Mouse (Mus musculus) forebrain, postnatal 0 days (tissue): ENCODE data around the gene Mrps23. TPM values are rescaled to one million over a fixed set of nuclear protein-coding genes. Genes with fewer than 3 reads are reported as not detected.
A peak's percentile ranks its signal among the peaks of the same experiment; 100 is the strongest.

Experiments used
- ATAC-seq: fragments of 200-750 bp; cut with Nextera tagmentation; 2 replicates; pipeline ENCODE4 v1.8.0; 2017; ENCODE audit warnings: mild to moderate bottlenecking, moderate library complexity
- DNase-seq: peaks from one replicate; pipeline ENCODE4 v3.0.0-alpha.2; 2015
- H3K27ac ChIP-seq: fragments of 300-500 bp; sonication (generic); 2 replicates; pipeline ENCODE4 v1.5.1; 2014; ENCODE audit warnings: low read depth, mild to moderate bottlenecking, antibody characterized with exemption, low read length, moderate library complexity, mixed read lengths
- H3K27me3 ChIP-seq: fragments of 300-500 bp; sonication (generic); 2 replicates; pipeline ENCODE4 v1.6.1; 2014; ENCODE audit warnings: mild to moderate bottlenecking, low read length, mixed read lengths; ENCODE audit not compliant: insufficient read depth
- H3K36me3 ChIP-seq: fragments of 300-500 bp; sonication (generic); 2 replicates; pipeline ENCODE4 v1.6.1; 2014; ENCODE audit warnings: mild to moderate bottlenecking, moderate library complexity; ENCODE audit not compliant: insufficient read depth
- H3K4me1 ChIP-seq: fragments of 300-500 bp; sonication (generic); 2 replicates; pipeline ENCODE4 v1.6.1; 2014; ENCODE audit warnings: antibody characterized with exemption; ENCODE audit not compliant: insufficient read depth
- H3K4me2 ChIP-seq: fragments of 300-500 bp; sonication (generic); 2 replicates; pipeline ENCODE4 v1.6.1; 2014; ENCODE audit warnings: low read depth, mild to moderate bottlenecking, moderate library complexity
- H3K4me3 ChIP-seq: fragments of 300-500 bp; sonication (generic); 2 replicates; pipeline ENCODE4 v1.5.1; 2014; ENCODE audit warnings: low read depth, low read length, mixed read lengths
- H3K9ac ChIP-seq: fragments of 300-500 bp; sonication (generic); 2 replicates; pipeline ENCODE4 v1.6.1; 2014; ENCODE audit warnings: mild to moderate bottlenecking
- H3K9me3 ChIP-seq: fragments of 300-500 bp; sonication (generic); 2 replicates; pipeline ENCODE4 v1.6.1; 2016; ENCODE audit warnings: low read length
- CTCF ChIP-seq: sonication (generic); IDR thresholded peaks from 2 replicates; pipeline ENCODE4 v1.5.1; 2016; ENCODE audit warnings: antibody characterized with exemption, control low read depth, low read depth
- WGBS: fragments of 180-500 bp; shearing (Covaris S2); extraction: QIAGEN DNeasy Blood & Tissue Kit; methylation state at CpG from one replicate; pipeline ENCODE4 v1.1.7; 2014; 5-methylcytosine and 5-hydroxymethylcytosine counted together
- polyA plus RNA-seq: library from polyadenylated mRNA; unstranded; fragments of >200 nt; fragmentation: Nextera tagmentation; extraction: Ambion mirVana; gene quantifications from 2 replicates; pipeline ENCODE4 v1.2.1, GENCODE M21; 2015
- total RNA-seq: library from RNA; depleted of rRNA; stranded (reverse); fragments of >200 nt; gene quantifications from 2 replicates; pipeline ENCODE4 v1.2.3, GENCODE M21; 2014

The Mrps23 gene
- total and polyA plus RNA-seq, 2 experiments from 2014 or later, result 57.5 to 71.5 TPM

- H3K4me3 ChIP-seq, result no peak overlapping the region
- H3K36me3 ChIP-seq, result no peaks in the 10 kb centered on the region
- H3K27me3 ChIP-seq, result no peaks in the 10 kb centered on the region
- H3K4me2 ChIP-seq, result no peak overlapping the region
- TF ChIP-seq CTCF, result no peak
- ATAC-seq (no peak), DNase-seq (no peak)
- H3K4me1 ChIP-seq, result 0 out of 2 replicates have a peak, but pooled peaks cover 3% of the 10 kb centered on the region
- H3K9ac ChIP-seq, result no peak overlapping the region
- no peak overlapping the region; the same call in 1 of the 2 replicates for H3K27ac ChIP-seq
- WGBS, result 57% methylated on average over 5 of the region's 5 CpGs
- H3K9me3 ChIP-seq, result no peaks in the 10 kb centered on the region
These were observed 43.9 kb upstream of the Mrps23 start for GRCm38 (mm10) chr11:88160316-88160715.

- Histone ChIP-seq H3K9ac (peak overlapping the region; percentile 65), H3K36me3 (no peaks in the 10 kb centered on the region), H3K4me1 (0 out of 2 replicates have a peak, but pooled peaks cover 3% of the 10 kb centered on the region), H3K4me2 (peak overlapping the region; percentile 76), H3K4me3 (peak overlapping the region; percentile 48), H3K9me3 (no peaks in the 10 kb centered on the region), H3K27me3 (no peaks in the 10 kb centered on the region), H3K27ac (peak overlapping the region; percentile 74)
- WGBS, result under 1% methylated on average over 29 of the region's 33 CpGs
- peak; percentile 73 for DNase-seq
- ATAC-seq, result peak; percentile 76
- no peak for TF ChIP-seq CTCF
These were observed 43.1 kb upstream of the Mrps23 start for GRCm38 (mm10) chr11:88161051-88161581.

GRCm38 (mm10) chr11:88161651-88162362 is 42.4 kb upstream of the Mrps23 start:
- 2% methylated on average over 13 of the region's 15 CpGs for WGBS
- Histone ChIP-seq H3K4me3 (peak overlapping the region; percentile 48), H3K27me3 (no peaks in the 10 kb centered on the region), H3K9me3 (no peaks in the 10 kb centered on the region), H3K4me1 (0 out of 2 replicates have a peak, but pooled peaks cover 3% of the 10 kb centered on the region), H3K36me3 (no peaks in the 10 kb centered on the region), H3K9ac (peak overlapping the region; percentile 65; the same call in 1 of the 2 replicates), H3K27ac (peak overlapping the region; percentile 63), H3K4me2 (peak overlapping the region; percentile 76)
- DNase-seq (peak; percentile 73), ATAC-seq (peak; percentile 70)
- TF ChIP-seq CTCF, result peak; percentile 79

- no peak overlapping the region for H3K27ac ChIP-seq
- ATAC-seq (no peak), DNase-seq (no peak)
- H3K36me3 ChIP-seq, result no peaks in the 10 kb centered on the region
- 71% methylated on average over 4 of the region's 4 CpGs for WGBS
- H3K9me3 ChIP-seq, result no peaks in the 10 kb centered on the region
- H3K27me3 ChIP-seq, result no peaks in the 10 kb centered on the region
- no peak overlapping the region for H3K9ac ChIP-seq
- no peak overlapping the region for H3K4me3 ChIP-seq
- 0 out of 2 replicates have a peak, but pooled peaks cover 3% of the 10 kb centered on the region for H3K4me1 ChIP-seq
- TF ChIP-seq CTCF, result no peak
- H3K4me2 ChIP-seq, result no peak overlapping the region
These were observed 41.4 kb upstream of the Mrps23 start for GRCm38 (mm10) chr11:88162740-88163139.

- no peak for TF ChIP-seq CTCF
- no peaks in the 10 kb centered on the region for H3K36me3 ChIP-seq
- no peak overlapping the region for H3K4me3 ChIP-seq
- no peak overlapping the region for H3K9ac ChIP-seq
- no peak overlapping the region for H3K27ac ChIP-seq
- no peaks in the 10 kb centered on the region for H3K27me3 ChIP-seq
- no peak for ATAC-seq
- H3K4me1 ChIP-seq, result 0 out of 2 replicates have a peak, but pooled peaks cover 3% of the 10 kb centered on the region
- no peak overlapping the region for H3K4me2 ChIP-seq
- WGBS, result 85% methylated on average over 7 of the region's 7 CpGs
- H3K9me3 ChIP-seq, result no peaks in the 10 kb centered on the region
- no peak for DNase-seq
These were observed 39.9 kb upstream of the Mrps23 start for GRCm38 (mm10) chr11:88164213-88164723.

- Histone ChIP-seq H3K27me3 (no peaks in the 10 kb centered on the region), H3K27ac (no peak overlapping the region; the same call in 1 of the 2 replicates), H3K9ac (no peak overlapping the region), H3K9me3 (no peaks in the 10 kb centered on the region), H3K4me2 (no peak overlapping the region), H3K4me1 (0 out of 2 replicates have a peak, but pooled peaks cover 3% of the 10 kb centered on the region), H3K36me3 (no peaks in the 10 kb centered on the region; the same call in 1 of the 2 replicates), H3K4me3 (no peak overlapping the region)
- DNase-seq (no peak), ATAC-seq (no peak)
- WGBS, result 42% methylated on average over 14 of the region's 15 CpGs
- TF ChIP-seq CTCF, result no peak
These were observed 39.3 kb upstream of the Mrps23 start for GRCm38 (mm10) chr11:88164801-88165377.
